Mouse (Mus musculus): ENCODE data around the gene Ctdnep1.

DNA sequence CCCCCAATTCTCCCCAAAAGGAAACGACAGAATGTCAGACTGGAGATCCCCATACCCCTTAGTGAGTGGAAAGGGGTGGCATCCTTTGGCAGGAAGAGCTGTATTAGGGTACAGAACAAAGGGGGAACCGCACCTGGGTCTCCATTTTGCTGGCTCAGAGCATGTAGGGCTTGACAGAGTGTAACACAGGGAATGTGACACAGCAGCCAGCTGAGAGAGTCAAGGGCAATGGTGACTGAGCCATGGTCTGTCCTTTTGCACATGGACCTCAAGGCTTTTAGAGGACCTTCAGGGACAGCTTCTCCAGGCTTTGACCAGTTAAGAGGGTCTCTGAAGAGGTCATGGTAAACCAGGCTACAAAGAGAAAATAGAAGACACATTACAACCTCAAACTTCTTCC, 6.0 kb upstream of the Ctdnep1 start:
- TF ChIP-seq CTCF (IDR thresholded peaks at IDR 0.05; ENCODE audit: borderline replicate concordance, control insufficient read depth, extremely low read depth, insufficient read depth, low read length, poor library complexity) (no peak), POLR2A (IDR thresholded peaks at IDR 0.05; ENCODE audit: control insufficient read depth, extremely low read depth, insufficient read depth, low read length, poor library complexity) (no peak)
